Mouse (Mus musculus) liver, adult (tissue): ENCODE measurements around the gene Nedd4.

Experiments used
- GATA4 ChIP-seq: IDR thresholded peaks from 2 replicates; pipeline ENCODE4 v1.6.1; 2014; ENCODE audit warnings: mild to moderate bottlenecking, low read length; ENCODE audit not compliant: insufficient replicate concordance

Nedd4 gene

DNA sequence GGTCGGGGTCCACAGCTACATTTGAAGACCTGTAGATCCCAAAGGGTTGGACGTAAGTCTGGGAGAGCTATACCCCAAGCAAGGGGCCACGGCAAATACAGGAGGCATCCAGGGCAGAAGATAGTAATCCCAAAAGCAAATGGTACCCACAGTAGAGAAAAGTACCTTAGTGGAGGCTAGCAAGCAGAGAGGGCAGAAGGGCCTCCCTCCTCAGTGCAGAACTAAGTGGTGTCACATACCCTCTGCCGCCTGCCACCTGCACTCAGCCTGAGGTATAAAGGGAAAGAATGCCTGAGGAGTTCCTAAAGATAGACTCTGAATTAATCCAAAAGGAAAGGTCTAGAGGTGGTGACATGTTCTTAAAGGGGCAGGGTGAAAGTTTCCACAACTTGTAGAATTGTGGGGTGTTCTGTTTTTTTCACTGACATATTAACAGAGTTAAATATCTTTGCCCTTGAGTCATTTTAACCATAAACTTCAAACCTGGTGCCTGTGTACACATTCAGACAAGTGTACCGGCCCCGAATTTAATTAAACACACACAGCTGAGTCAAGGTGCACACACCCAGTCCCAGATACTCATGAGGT lies 21.0 kb upstream of the Nedd4 start:
- no peak for TF ChIP-seq GATA4

DNA sequence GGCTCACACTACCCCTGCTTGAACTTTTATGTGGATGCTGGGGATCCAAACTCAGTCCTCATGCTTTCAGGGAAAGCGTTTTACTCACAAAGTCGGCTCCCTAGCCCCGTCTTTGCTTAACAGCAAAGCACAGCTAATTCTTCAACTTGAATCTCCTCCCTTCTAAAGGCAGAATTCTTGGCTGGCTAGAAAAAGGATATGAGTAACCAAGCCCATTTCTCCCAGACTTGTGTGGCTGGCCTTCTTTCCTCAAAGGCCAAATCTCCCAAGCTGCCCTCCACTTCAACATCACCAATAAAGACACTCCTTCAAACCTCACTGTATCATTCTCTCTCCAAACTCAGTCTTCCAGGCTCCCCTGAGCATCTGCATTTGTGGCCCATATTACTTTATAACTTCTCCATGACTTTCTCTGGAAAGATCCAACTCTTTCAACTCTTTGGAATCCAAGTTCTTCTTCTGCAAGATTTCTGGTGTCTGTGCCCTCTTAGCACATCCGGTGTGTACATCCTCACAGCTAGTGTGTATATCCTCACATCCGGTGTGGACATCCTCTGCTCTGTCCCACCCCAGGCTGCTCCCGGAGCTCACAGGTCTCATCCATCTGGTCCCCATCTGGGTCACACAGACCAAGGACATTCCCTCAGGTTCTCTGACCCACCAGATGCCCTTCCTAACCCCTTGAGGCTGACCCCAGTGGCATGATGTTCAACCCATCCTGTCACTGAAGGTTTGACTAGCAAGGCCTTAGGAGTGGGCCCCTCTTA lies 18.3 kb upstream of the Nedd4 start:
- no peak for TF ChIP-seq GATA4

- no peak for TF ChIP-seq GATA4
Measured at GRCm38 (mm10) chr9:72644418-72645110, 17.6 kb upstream of the Nedd4 start.

DNA sequence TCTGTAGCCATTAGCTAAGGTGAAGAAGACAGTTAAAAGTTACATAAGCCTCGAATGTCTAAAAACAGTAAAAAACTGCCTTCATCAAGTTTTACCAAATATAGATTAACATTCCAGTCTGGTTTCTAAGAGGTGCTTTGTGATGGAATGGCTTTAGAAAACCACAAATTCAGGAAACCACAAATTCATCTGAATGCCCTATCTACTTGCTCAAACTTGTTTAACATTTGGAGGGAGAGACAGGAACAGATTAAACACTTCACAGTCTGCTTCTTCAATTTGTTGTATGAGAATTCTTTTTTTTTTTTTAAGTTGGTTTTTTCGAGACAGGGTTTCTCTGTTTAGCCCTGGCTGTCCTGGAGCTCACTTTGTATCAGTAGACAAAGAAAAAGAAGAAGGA lies 12.4 kb upstream of the Nedd4 start:
- TF ChIP-seq GATA4, result no peak

DNA sequence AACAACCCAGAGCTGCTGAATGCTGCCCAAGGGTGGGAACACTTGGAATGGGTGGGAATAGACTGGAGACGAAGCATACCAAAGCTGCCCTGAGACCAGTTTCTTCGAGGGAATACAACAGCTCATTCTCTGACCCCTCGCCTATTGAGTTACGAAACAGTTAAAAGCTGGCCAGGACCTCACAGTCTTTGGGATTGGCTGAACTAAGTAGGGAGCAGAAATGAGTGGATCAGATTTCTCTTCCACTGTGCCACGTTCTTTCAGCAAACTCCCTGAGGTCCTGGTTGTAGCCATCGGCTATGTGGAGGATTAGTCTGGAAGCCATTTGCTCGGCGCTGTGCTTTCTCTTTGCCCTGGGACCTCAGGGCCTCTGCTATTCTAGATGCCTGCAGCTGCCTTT lies 9.2 kb upstream of the Nedd4 start:
- no peak for TF ChIP-seq GATA4

- TF ChIP-seq GATA4, result no peak
Measured at GRCm38 (mm10) chr9:72653533-72653932, 8.6 kb upstream of the Nedd4 start.

GRCm38 (mm10) chr9:72654593-72655242 lies 7.4 kb upstream of the Nedd4 start:
- no peak for TF ChIP-seq GATA4

DNA sequence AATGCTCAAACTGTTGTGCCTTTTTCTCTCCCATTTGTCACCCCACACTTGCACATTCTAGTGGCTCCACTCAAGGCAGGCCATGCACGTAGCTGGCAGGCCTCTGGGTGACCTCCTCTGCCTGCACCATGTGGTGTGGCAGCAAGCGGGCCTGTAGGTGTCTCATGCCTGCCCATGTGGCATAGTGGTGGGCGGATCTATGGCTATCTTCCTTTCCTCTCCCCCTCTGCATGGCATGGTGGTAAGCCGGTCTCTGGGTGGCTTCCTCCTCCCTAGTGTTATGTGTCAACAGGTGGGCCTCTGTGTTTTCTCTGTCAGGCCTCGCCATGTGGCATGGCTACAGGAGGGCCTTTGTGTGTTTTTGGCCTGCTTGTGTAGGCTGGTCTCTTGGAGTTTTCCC lies 6.5 kb upstream of the Nedd4 start:
- TF ChIP-seq GATA4, result no peak

GRCm38 (mm10) chr9:72656491-72656890 lies 5.7 kb upstream of the Nedd4 start:
- TF ChIP-seq GATA4, result no peak

DNA sequence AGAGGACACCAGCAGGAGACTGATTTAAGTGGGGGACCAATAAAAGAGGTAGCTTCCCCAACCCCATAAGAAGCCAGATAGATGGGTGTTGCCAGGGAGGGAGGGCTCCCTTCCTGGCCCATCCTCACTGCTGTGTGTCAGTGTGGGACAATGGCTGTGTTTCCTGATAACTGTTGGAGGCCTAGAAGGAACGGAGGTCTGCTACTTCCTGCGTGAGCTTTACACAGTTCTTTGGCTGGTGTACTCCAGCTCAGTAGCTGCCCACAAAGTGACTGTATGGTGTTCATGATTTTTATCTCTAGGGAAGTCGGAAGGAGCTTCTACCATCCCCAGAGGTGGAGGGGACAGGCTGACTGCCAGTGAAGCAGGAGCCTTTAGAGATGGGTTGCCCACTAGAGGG lies 5.2 kb upstream of the Nedd4 start:
- no peak for TF ChIP-seq GATA4

GRCm38 (mm10) chr9:72657694-72658093 lies 4.5 kb upstream of the Nedd4 start:
- no peak for TF ChIP-seq GATA4

- TF ChIP-seq GATA4, result no peak
Measured at GRCm38 (mm10) chr9:72660139-72660538, 2.0 kb upstream of the Nedd4 start.

GRCm38 (mm10) chr9:72660911-72661310 lies 1.2 kb upstream of the Nedd4 start:
- no peak for TF ChIP-seq GATA4

DNA sequence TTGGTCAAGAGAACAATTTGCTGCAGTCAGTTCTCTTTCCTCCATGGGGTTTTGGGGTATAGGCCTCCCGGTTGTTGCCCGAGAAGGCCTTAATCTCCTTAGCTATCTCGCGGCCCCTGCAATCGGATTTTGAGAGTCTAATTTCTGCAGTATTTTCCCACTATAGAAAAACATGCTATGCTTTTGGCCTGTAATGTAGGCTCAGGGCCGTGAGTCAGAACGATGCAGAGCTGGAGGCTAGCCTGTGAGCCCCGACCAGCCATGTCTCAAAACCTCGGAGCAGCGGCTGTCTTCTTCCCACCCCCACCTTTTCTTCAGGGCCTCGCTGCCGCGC lies 618 bp upstream of the Nedd4 start:
- no peak; the same call in 1 of the 2 replicates for TF ChIP-seq GATA4

- TF ChIP-seq GATA4, result peak; percentile 76; the same call in 1 of the 2 replicates
Measured at GRCm38 (mm10) chr9:72662691-72663533, 766 bp downstream of the Nedd4 start.
